ENCODE assay signal across 19 mouse cellular contexts in genomic region chr17:86733644-86734043, GRCm38 (mm10). TPM values are rescaled to one million over a fixed set of nuclear protein-coding genes. Genes with fewer than 3 reads are reported as not detected.
DNase-seq lines count a peak whose midpoint lies in the region; ATAC-seq lines count a peak whose summit lies in the region.
"Had no signal": no experiment of that assay in that cellular context is flagged by ENCODE, and none has a peak within 500 bp of the region (broad histone marks: within the 10 kb centered on the region; RNA-seq: fewer than 3 reads in every experiment).

No protein-coding gene starts in this region.

- H3K4me3 ChIP-seq in hindbrain, embryonic 12.5 days, result no peak overlapping the region
- H3K4me3 ChIP-seq: embryonic facial prominence, embryonic 13.5 days; limb, embryonic 15.5 days; myocyte had no signal

- no peaks in the 10 kb centered on the region for H3K27me3 ChIP-seq in hindbrain, embryonic 12.5 days
- H3K27me3 ChIP-seq: CH12.LX; embryonic facial prominence, embryonic 13.5 days; limb, embryonic 15.5 days had no signal

- H3K9ac ChIP-seq in hindbrain, embryonic 12.5 days, result no peak overlapping the region
- H3K9ac ChIP-seq: embryonic facial prominence, embryonic 13.5 days; limb, embryonic 15.5 days; liver, postnatal 0 days had no signal

- DNase-seq in adrenal gland, adult (ENCODE audit: inconsistent age in 2 of 2, low spot score in 1 of 2), result peak; percentile 26 to 75
- no peak for DNase-seq in adrenal gland, adult 18-20 months (ENCODE audit: low spot score in 2 of 2)
- peak; percentile 12 for DNase-seq in heart, postnatal 25 days (ENCODE audit: low spot score)
- no peak for DNase-seq in heart, postnatal 14 days
- DNase-seq in adrenal gland, postnatal 10 days, result peak; percentile 45
- peak; percentile 72 for DNase-seq in lung, postnatal 10 days
- no peak for DNase-seq in layer of hippocampus, postnatal 10 days (ENCODE audit: low spot score in 2 of 2)
- DNase-seq: cerebellum, adult 2 months; layer of hippocampus, adult 9-11 months; liver, postnatal 0 days; right cerebral cortex, postnatal 4 days; thymus, adult 2 months had no signal

- H3K36me3 ChIP-seq in hindbrain, embryonic 12.5 days, result no peaks in the 10 kb centered on the region
- H3K36me3 ChIP-seq: embryonic facial prominence, embryonic 13.5 days; limb, embryonic 15.5 days had no signal

- H3K27ac ChIP-seq in hindbrain, embryonic 12.5 days, result no peak overlapping the region
- H3K27ac ChIP-seq: embryonic facial prominence, embryonic 13.5 days; limb, embryonic 15.5 days had no signal

- intact Hi-C loops in heart, postnatal 25 days (cut with DNase I), result no loop called here
- intact Hi-C loops in heart, postnatal 14 days (cut with DNase I), result no loop called here

- peaks cover 4% of the 10 kb centered on the region; the same call in 1 of the 2 replicates for H3K4me1 ChIP-seq in hindbrain, embryonic 12.5 days

- H3K9me3 ChIP-seq in hindbrain, embryonic 12.5 days (replicated peaks), result no peaks in the 10 kb centered on the region
- H3K9me3 ChIP-seq: embryonic facial prominence, embryonic 13.5 days; limb, embryonic 15.5 days had no signal

- ATAC-seq in hindbrain, embryonic 12.5 days (ENCODE audit: low FRiP score), result no peak
- ATAC-seq: liver, postnatal 0 days had no signal

- H3K4me2 ChIP-seq in hindbrain, embryonic 12.5 days (replicated peaks), result no peak overlapping the region
- H3K4me2 ChIP-seq: embryonic facial prominence, embryonic 13.5 days; limb, embryonic 15.5 days; midbrain, embryonic 11.5 days had no signal

- 72% methylated on average over 4 of the region's 4 CpGs for WGBS in hindbrain, embryonic 12.5 days

RNA-seq across cellular contexts. Expression of gene Epas1, which starts 19.9 kb away (rescaled TPM):
- total RNA-seq in adrenal gland, adult 18-20 months (2021), result 100 to 1,000 TPM; 176 to 200 TPM
- total RNA-seq in heart, postnatal 25 days (2021), result 100 to 1,000 TPM; 235 to 266 TPM
- 100 to 1,000 TPM; 259 to 278 TPM for total RNA-seq in heart, postnatal 14 days (2021)
- total RNA-seq in adrenal gland, postnatal 10 days (2021), result 100 to 1,000 TPM; 178 to 213 TPM
- polyA plus RNA-seq in hindbrain, embryonic 12.5 days (2016; fragmentation: Nextera tagmentation; extraction: Ambion mirVana), result 4.0 and 4.4 TPM in 2 replicates
- 10 to 100 TPM; 86.1 to 91.6 TPM for total RNA-seq in layer of hippocampus, postnatal 10 days (2021)
- total RNA-seq: hematopoietic stem cell, adult 5-6 weeks had no signal

Comparison
In these comparisons a context has a peak if more than half of its experiments do, and no peak if none do; other contexts are left out.
1. DNase-seq: peak in adrenal gland, adult (2 of 2), heart, postnatal 25 days (single experiment), adrenal gland, postnatal 10 days (single experiment) and lung, postnatal 10 days (single experiment); none in adrenal gland, adult 18-20 months (0 of 2), heart, postnatal 14 days (0 of 2) and layer of hippocampus, postnatal 10 days (0 of 2).